Mouse (Mus musculus): ENCODE data around the gene Cpsf4. TPM values are rescaled to one million over a fixed set of nuclear protein-coding genes. Genes with fewer than 3 reads are reported as not detected.
"Not testable (repeated sequence)": the region's sequence is repeated elsewhere in the genome, so short reads cannot be mapped to it uniquely, and the experiment has no call there.

Cpsf4 gene
- polyA plus RNA-seq, 1 experiment from 2014 or later = 70.5 TPM

DNA sequence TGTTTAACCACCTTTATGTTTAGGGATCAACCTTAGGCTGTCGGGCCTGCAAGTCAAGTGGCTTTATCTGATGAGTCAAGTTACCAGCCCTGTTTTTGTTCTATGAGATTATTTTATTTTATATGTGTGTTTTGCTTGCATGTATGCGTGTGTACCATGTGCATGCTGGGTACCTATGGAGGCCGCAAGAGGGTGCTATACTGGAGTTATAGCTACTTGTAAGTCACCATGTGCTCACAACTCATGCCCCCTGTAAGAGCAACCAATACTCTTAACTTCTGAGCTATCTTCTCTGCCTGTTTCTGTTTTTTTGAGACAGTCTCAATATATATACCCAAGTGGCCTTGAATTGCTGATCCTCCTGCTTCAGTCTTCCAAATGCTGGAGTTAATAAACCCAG is 46.5 kb downstream of the Cpsf4 start:
- H3K4me1 ChIP-seq (replicated peaks) = no peaks in the 10 kb centered on the region
- no peaks in the 10 kb centered on the region for H3K27me3 ChIP-seq (ENCODE audit: insufficient read depth, poor library complexity, severe bottlenecking)
- H3K4me3 ChIP-seq = no peak overlapping the region
- DNase-seq (ENCODE audit: low spot score) = no peak
- H3K9me3 ChIP-seq = no peaks in the 10 kb centered on the region
- H3K27ac ChIP-seq = no peak overlapping the region
- peaks cover 84% of the 10 kb centered on the region for H3K36me3 ChIP-seq
- 95% methylated on average over 3 of the region's 3 CpGs for WGBS

DNA sequence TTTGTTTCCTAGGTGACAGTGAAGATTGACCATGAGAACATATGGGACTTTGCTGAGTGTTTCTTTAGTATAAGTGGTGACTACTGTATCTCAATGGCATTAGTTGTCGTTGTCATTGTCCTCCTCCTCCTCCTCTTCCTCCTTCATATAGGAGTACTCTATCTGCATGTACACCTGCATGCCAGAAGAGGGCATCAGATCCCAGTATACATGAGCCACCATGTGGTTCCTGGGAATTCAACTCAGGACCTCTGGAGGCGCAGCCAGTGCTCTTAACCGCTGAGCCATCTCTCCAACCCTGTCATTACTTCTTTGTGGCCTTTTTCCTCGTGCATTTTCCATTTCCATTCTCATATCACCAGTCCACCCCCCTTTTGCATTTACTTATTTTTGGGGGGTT is 47.7 kb downstream of the Cpsf4 start:
- WGBS = 72% methylated on average over 4 of the region's 4 CpGs
- no peak overlapping the region for H3K27ac ChIP-seq
- H3K4me3 ChIP-seq = no peak overlapping the region
- no peak for DNase-seq (ENCODE audit: low spot score)
- H3K4me1 ChIP-seq (replicated peaks) = no peaks in the 10 kb centered on the region
- H3K27me3 ChIP-seq (ENCODE audit: insufficient read depth, poor library complexity, severe bottlenecking) = no peaks in the 10 kb centered on the region
- no peaks in the 10 kb centered on the region for H3K9me3 ChIP-seq
- H3K36me3 ChIP-seq = peaks cover 86% of the 10 kb centered on the region

DNA sequence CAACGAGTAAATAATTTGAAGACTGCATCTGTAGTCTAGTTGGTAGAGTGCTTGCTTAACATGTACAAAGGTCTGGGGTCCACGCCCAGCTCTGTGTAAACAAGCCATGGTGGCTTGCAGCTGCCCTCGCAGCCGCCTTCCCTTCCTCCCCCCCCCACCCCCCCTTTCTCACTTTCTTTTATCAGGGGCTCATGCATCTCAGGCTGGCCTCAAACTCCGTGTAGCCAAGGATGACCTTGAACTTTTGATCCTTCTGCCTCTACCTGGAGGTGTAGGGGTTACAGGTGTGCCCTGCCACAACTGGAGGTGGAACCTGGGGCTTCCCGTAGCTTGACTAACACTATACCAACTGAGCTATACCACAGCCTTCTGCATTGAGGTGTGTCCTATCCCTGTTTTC is 50.7 kb downstream of the Cpsf4 start:
- Histone ChIP-seq H3K4me1 (replicated peaks) (no peaks in the 10 kb centered on the region), H3K36me3 (peaks cover 87% of the 10 kb centered on the region), H3K27ac (no peak overlapping the region), H3K4me3 (no peak overlapping the region), H3K9me3 (no peaks in the 10 kb centered on the region), H3K27me3 (ENCODE audit: insufficient read depth, poor library complexity, severe bottlenecking) (no peaks in the 10 kb centered on the region)
- 84% methylated on average over 6 of the region's 6 CpGs for WGBS
- no peak for DNase-seq (ENCODE audit: low spot score)

DNA sequence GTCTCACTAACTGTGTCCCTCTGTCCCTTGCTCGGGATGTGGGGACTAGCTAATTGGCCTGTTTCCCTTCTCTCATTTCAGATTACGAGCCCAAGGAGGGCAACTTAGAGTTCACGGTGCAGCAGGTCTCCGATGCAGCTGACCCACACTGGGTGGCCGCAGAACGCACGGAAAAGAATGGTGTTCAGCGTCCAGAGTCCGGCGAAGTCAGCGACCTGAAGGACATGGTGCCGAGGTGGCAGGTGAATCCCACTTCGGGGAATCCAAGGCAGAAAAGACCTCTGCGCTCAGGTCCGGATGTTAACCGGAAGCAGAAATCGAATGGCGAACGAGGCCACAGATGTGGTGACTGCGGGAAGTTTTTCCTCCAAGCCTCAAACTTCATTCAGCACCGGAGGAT is 51.2 kb downstream of the Cpsf4 start:
- H3K27ac ChIP-seq = no peak overlapping the region
- WGBS = 96% methylated on average over 21 of the region's 21 CpGs
- H3K4me3 ChIP-seq = no peak overlapping the region
- no peak for DNase-seq (ENCODE audit: low spot score)
- H3K4me1 ChIP-seq (replicated peaks) = no peaks in the 10 kb centered on the region
- H3K27me3 ChIP-seq (ENCODE audit: insufficient read depth, poor library complexity, severe bottlenecking) = no peaks in the 10 kb centered on the region
- peaks cover 87% of the 10 kb centered on the region for H3K36me3 ChIP-seq
- no peaks in the 10 kb centered on the region for H3K9me3 ChIP-seq

DNA sequence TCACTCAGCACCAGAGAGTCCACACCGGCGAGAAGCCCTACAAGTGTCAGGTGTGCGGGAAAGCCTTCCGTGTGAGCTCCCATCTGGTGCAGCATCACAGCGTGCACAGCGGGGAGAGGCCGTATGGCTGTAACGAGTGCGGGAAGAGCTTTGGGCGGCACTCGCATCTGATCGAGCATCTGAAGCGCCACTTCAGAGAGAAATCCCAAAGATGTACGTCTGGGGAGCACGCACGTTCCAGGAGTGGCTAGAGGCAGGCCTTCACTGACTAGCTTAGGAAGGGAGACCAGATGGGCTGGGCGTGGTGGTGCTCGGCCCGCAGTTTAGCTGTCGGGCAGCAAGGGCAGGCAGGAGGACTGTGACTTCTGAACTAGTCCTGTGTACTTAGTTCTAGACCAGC is 51.7 kb downstream of the Cpsf4 start:
- H3K4me1 ChIP-seq (replicated peaks) = no peaks in the 10 kb centered on the region
- H3K27ac ChIP-seq = no peak overlapping the region
- no peak for DNase-seq (ENCODE audit: low spot score)
- H3K27me3 ChIP-seq (ENCODE audit: insufficient read depth, poor library complexity, severe bottlenecking) = no peaks in the 10 kb centered on the region
- 94% methylated on average over 20 of the region's 20 CpGs for WGBS
- H3K4me3 ChIP-seq = no peak overlapping the region
- H3K36me3 ChIP-seq = peaks cover 85% of the 10 kb centered on the region
- no peaks in the 10 kb centered on the region for H3K9me3 ChIP-seq

DNA sequence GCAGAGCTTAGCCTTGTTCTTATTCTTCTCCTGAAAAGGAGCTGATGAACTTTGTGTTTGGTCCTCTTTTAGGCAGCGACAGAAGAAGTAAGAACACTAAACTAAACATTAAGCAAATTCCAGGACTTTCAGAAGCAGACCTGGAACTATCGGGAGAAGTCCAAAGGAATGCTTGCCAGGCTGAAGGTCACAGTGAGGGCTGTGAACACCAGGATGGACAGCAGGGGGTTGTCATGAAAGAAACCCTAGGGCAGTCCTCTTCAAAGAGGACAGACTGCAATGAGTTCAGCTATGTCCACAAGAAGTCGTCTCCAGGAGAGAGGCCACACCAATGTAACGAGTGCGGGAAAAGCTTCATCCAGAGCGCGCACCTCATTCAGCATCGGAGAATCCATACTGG is 53.0 kb downstream of the Cpsf4 start:
- Histone ChIP-seq H3K27me3 (ENCODE audit: insufficient read depth, poor library complexity, severe bottlenecking) (no peaks in the 10 kb centered on the region), H3K36me3 (peaks cover 72% of the 10 kb centered on the region), H3K4me1 (replicated peaks) (no peaks in the 10 kb centered on the region), H3K9me3 (no peaks in the 10 kb centered on the region), H3K4me3 (no peak overlapping the region), H3K27ac (no peak overlapping the region)
- no peak for DNase-seq (ENCODE audit: low spot score)
- 89% methylated on average over 8 of the region's 8 CpGs for WGBS

DNA sequence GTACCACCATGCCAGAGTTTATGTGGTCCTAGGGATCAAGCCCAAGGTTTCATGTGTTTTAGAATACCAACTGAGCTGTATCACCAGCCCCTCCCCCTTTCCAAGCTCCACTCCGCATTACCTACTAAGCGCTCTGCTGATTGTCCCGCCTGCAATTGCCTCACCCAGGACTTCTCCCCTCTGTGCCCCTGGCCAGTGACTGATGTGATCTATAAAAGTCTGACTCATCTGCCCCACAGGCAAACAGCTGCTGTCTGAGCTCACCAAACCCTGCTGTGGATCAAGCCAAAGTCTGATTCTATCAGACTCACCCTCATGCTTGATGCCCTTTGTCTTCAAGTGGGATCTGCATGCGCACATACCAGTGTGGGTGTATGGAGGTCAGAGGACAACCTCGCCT is 55.8 kb downstream of the Cpsf4 start:
- H3K36me3 ChIP-seq = peaks cover 56% of the 10 kb centered on the region
- H3K27me3 ChIP-seq (ENCODE audit: insufficient read depth, poor library complexity, severe bottlenecking) = no peaks in the 10 kb centered on the region
- DNase-seq (ENCODE audit: low spot score) = no peak
- no peak overlapping the region for H3K4me3 ChIP-seq
- H3K9me3 ChIP-seq = no peaks in the 10 kb centered on the region
- H3K27ac ChIP-seq = no peak overlapping the region
- 86% methylated on average over 5 of the region's 5 CpGs for WGBS
- H3K4me1 ChIP-seq (replicated peaks) = no peaks in the 10 kb centered on the region

DNA sequence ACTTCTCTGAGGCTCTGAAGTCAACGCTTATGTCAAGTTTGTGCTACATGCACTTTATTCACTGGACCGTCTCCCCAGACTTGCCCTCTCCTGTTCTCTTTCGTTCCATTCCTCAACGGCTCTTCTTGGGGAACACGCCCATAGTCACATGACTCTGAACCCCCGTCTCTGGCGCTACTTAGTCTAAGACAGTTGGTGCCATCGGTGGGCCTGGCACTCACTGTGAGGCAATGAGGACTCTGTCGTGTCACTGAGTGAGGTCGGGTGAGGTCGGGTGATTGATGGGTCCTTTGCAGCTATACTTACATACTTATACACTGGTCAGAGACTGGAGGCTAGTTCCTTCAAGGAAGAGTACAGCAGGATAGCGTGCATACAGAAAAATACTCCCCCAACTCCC is 56.4 kb downstream of the Cpsf4 start:
- Histone ChIP-seq H3K27ac (no peak overlapping the region), H3K27me3 (ENCODE audit: insufficient read depth, poor library complexity, severe bottlenecking) (no peaks in the 10 kb centered on the region), H3K36me3 (peaks cover 50% of the 10 kb centered on the region), H3K9me3 (no peaks in the 10 kb centered on the region), H3K4me1 (replicated peaks) (no peaks in the 10 kb centered on the region), H3K4me3 (no peak overlapping the region)
- 82% methylated on average over 12 of the region's 12 CpGs for WGBS
- DNase-seq (ENCODE audit: low spot score) = no peak

DNA sequence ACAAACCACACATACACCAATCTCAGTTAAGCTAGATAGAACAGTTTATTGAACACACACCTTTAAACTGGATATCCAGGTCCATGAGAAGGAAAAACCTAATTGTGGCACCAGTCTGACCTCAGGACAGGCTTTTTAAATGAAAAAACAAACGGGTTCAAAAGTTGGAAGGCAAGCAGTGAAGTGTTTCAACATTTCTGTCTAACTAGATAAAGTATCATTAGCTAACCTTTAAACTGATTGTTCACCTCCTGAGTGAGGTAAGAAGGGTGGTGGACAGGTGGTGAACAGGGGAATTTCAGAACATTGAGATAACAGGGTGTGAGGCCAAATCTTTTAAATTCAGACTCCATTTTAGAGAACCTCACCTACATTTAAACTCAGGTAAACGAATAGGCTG is 59.4 kb downstream of the Cpsf4 start:
- Histone ChIP-seq H3K27ac (no peak overlapping the region), H3K9me3 (no peaks in the 10 kb centered on the region), H3K27me3 (ENCODE audit: insufficient read depth, poor library complexity, severe bottlenecking) (no peaks in the 10 kb centered on the region), H3K4me3 (no peak overlapping the region), H3K36me3 (peaks cover 20% of the 10 kb centered on the region), H3K4me1 (replicated peaks) (peaks cover 9% of the 10 kb centered on the region)
- no peak for DNase-seq (ENCODE audit: low spot score)
- 59% methylated on average over 2 of the region's 2 CpGs for WGBS

DNA sequence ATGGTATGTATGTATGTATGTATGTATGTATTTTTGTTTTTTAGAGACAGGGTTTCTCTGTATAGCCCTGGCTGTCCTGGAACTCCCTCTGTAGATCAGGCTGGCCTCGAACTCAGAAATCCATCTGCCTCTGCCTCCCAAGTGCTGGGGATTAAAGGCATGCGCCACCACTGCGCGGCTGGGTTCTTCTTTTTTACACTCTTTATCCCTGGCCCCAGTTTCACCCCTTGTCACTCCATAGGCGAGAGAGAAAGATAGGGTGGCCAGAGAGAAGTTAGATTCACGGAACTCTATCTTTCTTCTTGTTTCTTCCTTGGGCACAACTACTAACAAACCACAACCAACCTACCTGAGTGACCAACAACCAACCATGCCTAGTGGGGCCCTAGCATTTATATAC is 62.3 kb downstream of the Cpsf4 start:
- H3K27me3 ChIP-seq (ENCODE audit: insufficient read depth, poor library complexity, severe bottlenecking); H3K27ac ChIP-seq; DNase-seq (ENCODE audit: low spot score); H3K4me3 ChIP-seq; H3K9me3 ChIP-seq: not testable (repeated sequence)
- H3K4me1 ChIP-seq (replicated peaks) = peaks cover 23% of the 10 kb centered on the region
- 82% methylated on average over 6 of the region's 6 CpGs for WGBS
- H3K36me3 ChIP-seq = peaks cover 11% of the 10 kb centered on the region

DNA sequence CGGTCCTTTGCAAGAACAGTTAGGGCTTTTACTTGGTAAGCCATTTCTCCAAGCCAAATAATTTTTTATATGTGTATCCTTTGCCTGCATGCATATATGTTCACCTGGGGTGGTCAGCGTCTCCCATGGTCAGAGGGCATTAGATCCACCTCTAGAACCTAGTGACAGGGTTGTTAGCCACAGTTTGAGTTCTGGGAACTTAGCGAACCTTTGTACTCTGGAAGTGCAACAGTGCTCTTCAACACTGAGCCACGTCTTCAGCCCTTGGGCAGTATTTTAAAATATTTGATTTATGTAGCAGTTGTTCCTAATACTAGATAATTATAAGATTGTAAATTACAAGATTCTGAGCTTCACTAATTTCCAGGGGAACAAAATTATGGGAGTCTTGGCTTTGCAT is 63.6 kb downstream of the Cpsf4 start:
- WGBS = 87% methylated on average over 4 of the region's 4 CpGs
- no peaks in the 10 kb centered on the region for H3K9me3 ChIP-seq
- peaks cover 23% of the 10 kb centered on the region for H3K4me1 ChIP-seq (replicated peaks)
- H3K27me3 ChIP-seq (ENCODE audit: insufficient read depth, poor library complexity, severe bottlenecking) = no peaks in the 10 kb centered on the region
- DNase-seq (ENCODE audit: low spot score) = no peak
- peak overlapping the region; percentile 100 for H3K4me3 ChIP-seq
- peak overlapping the region; percentile 93 for H3K27ac ChIP-seq
- peaks cover 24% of the 10 kb centered on the region for H3K36me3 ChIP-seq

DNA sequence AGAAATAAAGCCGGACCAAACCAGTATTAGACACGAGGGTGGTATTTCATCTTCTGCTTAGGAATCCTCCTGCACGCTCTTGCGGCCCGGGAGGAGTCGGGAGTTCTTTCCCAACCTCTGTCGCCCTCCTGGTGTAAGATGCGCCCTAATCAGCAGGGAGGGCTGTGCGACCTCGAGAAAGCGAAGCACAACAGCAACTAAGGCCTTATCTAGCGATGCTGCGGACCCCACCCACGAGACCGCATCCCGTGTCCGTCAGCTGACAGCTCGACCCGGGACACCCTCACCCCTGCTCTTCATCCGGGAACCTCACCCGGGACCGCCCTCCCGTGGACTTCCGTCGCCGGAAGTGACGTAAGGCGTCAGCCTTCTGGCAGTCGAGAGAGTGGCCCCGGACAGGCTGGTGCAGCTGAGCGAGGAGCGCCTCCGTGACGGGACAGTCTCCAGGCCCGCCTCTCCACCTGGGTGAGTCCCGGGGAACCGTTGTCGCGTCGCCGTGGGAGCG is 64.4 kb downstream of the Cpsf4 start, which contains the start of gene Zfp655:
Zfp655 (plus strand) TSS at position 349 of the 505 bp plus-strand sequence.
- Histone ChIP-seq H3K27me3 (ENCODE audit: insufficient read depth, poor library complexity, severe bottlenecking) (no peaks in the 10 kb centered on the region), H3K4me1 (replicated peaks) (peaks cover 23% of the 10 kb centered on the region), H3K36me3 (peaks cover 32% of the 10 kb centered on the region), H3K9me3 (no peaks in the 10 kb centered on the region), H3K27ac (peak within 1 kb of the TSS; percentile 93), H3K4me3 (peak within 1 kb of the TSS; percentile 100)
- WGBS = under 1% methylated on average over 42 of the region's 42 CpGs
- peak; percentile 97 for DNase-seq (ENCODE audit: low spot score)

Measured in hindbrain, embryonic 10.5 days (tissue).